Mouse (Mus musculus): Measurements from ENCODE around the gene Pou4f2. TPM values are rescaled to one million over a fixed set of nuclear protein-coding genes. Genes with fewer than 3 reads are reported as not detected.

The Pou4f2 gene
- total RNA-seq (2014; fragmentation: Nextera tagmentation), result not detected in 2 replicates
- total RNA-seq (2017), result 0.06 and 0.16 TPM in 2 replicates
- polyA plus RNA-seq (2012), result not detected in 2 replicates

DNA sequence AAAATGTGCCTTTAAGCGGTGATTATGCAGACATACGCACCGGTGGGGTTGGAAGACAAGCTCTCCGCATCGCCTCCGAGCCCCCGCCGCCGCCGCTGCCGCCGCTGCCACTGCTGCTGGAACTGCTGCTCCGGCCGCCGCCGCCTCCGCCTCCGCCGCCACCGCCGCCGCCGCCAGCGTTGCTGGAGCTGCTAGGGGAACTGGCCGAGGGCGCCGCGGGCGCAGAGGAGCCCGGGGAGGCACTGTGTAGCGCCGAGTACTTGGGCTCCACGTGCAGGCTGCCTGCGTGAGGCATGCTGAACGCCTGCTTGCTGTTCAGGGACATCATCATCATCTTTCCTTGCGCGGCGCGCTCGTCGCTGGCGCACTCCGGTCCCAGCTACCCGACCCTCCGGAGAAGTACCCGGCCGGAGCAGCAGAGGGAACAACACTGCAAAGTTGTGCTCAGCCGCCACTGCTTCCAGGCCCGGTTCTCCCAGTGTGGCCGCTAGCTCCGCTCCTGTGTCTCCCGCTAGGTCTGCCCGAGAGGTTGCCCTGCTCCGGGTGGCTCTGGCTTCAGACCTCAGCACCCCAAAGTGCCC, at the start of gene Pou4f2:
Gene Pou4f2 (minus strand): TSS at position 575 of the 581 bp plus-strand sequence.
- Histone ChIP-seq H3K4me1 (ENCODE audit: insufficient read depth, low read depth, low read length) (no peaks in the 10 kb centered on the region), H3K27me3 (ENCODE audit: insufficient read depth, low read length) (peaks cover 28% of the 10 kb centered on the region), H3K9me3 (replicated peaks) (peaks cover 3% of the 10 kb centered on the region; the same call in 1 of the 2 replicates), H3K36me3 (replicated peaks) (no peaks in the 10 kb centered on the region), H3K4me3 (ENCODE audit: low read depth, low read length) (no peak within 1 kb of the TSS; the same call in 1 of the 2 replicates)
- DNase-seq (ENCODE audit: low spot score) (no peak), ATAC-seq (ENCODE audit: extremely low read depth, insufficient number of reproducible peaks, low FRiP score, poor library complexity, severe bottlenecking) (no peak)
- TF ChIP-seq GATA1 (IDR thresholded peaks at IDR 0.05; ENCODE audit: borderline replicate concordance, low read length) (no peak), POLR2AphosphoS5 (IDR thresholded peaks at IDR 0.05; ENCODE audit: insufficient replicate concordance, low read depth, low read length) (no peak), TAL1 (conservative IDR thresholded peaks at IDR 0.05; ENCODE audit: low read depth, low read length) (no peak), GATA2 (IDR thresholded peaks at IDR 0.05; ENCODE audit: borderline replicate concordance, low read depth, low read length) (no peak), CTCF (IDR thresholded peaks at IDR 0.05; ENCODE audit: low read depth, low read length) (no peak)

DNA sequence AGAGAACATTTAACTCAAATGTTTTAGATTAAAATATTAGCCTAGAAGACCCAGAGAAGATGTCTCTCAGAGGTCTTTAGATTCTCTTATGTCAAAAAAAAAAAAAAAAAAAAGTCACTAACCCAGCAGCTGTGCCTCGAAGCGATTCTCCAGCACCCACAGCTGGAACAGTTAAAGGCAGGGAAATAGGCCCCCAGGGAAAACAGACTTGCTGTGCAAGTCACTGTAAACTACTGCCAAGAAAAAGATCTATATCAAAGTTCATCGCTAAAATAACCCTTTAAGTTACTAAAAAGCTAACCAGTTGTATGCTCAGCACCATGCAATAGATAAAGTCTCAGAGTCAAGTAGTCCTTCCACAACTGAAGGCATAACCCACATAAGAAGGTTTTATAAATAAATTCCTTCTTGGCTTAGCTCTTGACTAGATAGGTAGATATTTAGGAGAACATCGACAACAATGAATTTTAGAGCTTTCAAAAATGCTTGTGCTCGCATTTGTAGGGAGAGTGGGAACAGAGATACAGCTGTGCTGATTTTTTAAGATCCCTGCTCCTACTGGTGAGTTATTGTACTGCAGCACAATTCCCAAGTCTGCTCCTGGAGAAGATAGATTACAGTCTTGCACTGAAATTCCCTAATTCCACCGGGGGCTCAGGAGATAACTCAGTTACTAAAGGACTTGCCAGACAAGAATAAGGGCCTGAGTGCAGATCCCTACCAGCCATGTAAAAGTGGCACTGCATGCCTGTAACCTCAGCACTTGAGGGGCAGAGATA, 40.8 kb upstream of the Pou4f2 start:
- peaks cover 6% of the 10 kb centered on the region for H3K27me3 ChIP-seq (ENCODE audit: insufficient read depth, low read length)
- no peaks in the 10 kb centered on the region for H3K4me1 ChIP-seq (ENCODE audit: insufficient read depth, low read depth, low read length)
- TF ChIP-seq TAL1 (conservative IDR thresholded peaks at IDR 0.05; ENCODE audit: low read depth, low read length) (no peak), POLR2AphosphoS5 (IDR thresholded peaks at IDR 0.05; ENCODE audit: insufficient replicate concordance, low read depth, low read length) (no peak), GATA2 (IDR thresholded peaks at IDR 0.05; ENCODE audit: borderline replicate concordance, low read depth, low read length) (no peak), GATA1 (IDR thresholded peaks at IDR 0.05; ENCODE audit: borderline replicate concordance, low read length) (no peak), CTCF (IDR thresholded peaks at IDR 0.05; ENCODE audit: low read depth, low read length) (no peak)
- ATAC-seq (ENCODE audit: extremely low read depth, insufficient number of reproducible peaks, low FRiP score, poor library complexity, severe bottlenecking), result no peak
- no peaks in the 10 kb centered on the region for H3K36me3 ChIP-seq (replicated peaks)
- H3K9me3 ChIP-seq (replicated peaks), result no peaks in the 10 kb centered on the region
- DNase-seq (ENCODE audit: low spot score), result no peak
- no peak overlapping the region for H3K4me3 ChIP-seq (ENCODE audit: low read depth, low read length)

DNA sequence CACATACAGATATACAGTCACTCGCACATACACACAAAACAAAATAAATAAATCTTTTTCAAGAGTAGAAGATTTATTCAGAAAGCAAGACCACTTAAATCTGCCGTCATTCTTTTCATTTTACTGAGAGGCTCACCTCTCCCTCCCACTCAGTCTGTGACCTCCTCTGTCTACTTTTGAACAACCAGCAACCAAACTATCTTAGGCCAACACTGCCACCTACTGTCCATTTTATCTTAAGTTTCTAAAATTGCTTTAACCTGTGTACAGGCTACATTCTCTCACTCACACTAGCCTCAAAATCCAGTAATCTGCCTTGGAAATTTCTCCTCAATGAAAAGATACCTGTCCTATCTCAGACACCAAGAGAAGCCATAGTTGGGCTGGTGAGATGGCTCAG, 31.4 kb upstream of the Pou4f2 start:
- DNase-seq (ENCODE audit: low spot score) (no peak), ATAC-seq (ENCODE audit: extremely low read depth, insufficient number of reproducible peaks, low FRiP score, poor library complexity, severe bottlenecking) (no peak)
- Histone ChIP-seq H3K27me3 (ENCODE audit: insufficient read depth, low read length) (no peaks in the 10 kb centered on the region; the same call in 1 of the 2 replicates), H3K4me3 (ENCODE audit: low read depth, low read length) (no peak overlapping the region), H3K9me3 (replicated peaks) (no peaks in the 10 kb centered on the region), H3K4me1 (ENCODE audit: insufficient read depth, low read depth, low read length) (no peaks in the 10 kb centered on the region), H3K36me3 (replicated peaks) (no peaks in the 10 kb centered on the region)
- TF ChIP-seq GATA1 (IDR thresholded peaks at IDR 0.05; ENCODE audit: borderline replicate concordance, low read length) (no peak), CTCF (IDR thresholded peaks at IDR 0.05; ENCODE audit: low read depth, low read length) (no peak), POLR2AphosphoS5 (IDR thresholded peaks at IDR 0.05; ENCODE audit: insufficient replicate concordance, low read depth, low read length) (no peak), TAL1 (conservative IDR thresholded peaks at IDR 0.05; ENCODE audit: low read depth, low read length) (no peak)

DNA sequence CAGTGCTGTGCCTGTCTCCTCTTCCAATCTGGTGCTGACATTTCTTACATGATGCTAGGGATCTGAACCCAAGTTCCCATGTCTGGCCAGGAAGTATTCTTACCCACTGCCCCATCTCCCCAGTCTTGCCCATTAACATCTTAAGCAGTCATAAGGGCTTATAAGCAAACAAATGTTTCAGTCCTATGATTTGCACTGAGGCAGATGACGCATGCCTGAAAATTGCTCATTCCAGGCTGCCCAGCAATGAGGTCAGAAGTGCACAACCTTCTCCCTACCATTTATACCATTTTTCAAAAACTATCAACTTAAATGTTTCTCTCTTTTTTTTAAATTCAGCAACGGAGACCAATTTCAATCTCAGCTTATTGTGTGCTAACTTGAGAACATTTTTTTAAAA, 27.5 kb upstream of the Pou4f2 start:
- DNase-seq (ENCODE audit: low spot score) (no peak), ATAC-seq (ENCODE audit: extremely low read depth, insufficient number of reproducible peaks, low FRiP score, poor library complexity, severe bottlenecking) (no peak)
- H3K36me3 ChIP-seq (replicated peaks), result no peaks in the 10 kb centered on the region
- peaks cover 4% of the 10 kb centered on the region for H3K27me3 ChIP-seq (ENCODE audit: insufficient read depth, low read length)
- H3K9me3 ChIP-seq (replicated peaks), result no peaks in the 10 kb centered on the region
- TF ChIP-seq GATA1 (IDR thresholded peaks at IDR 0.05; ENCODE audit: borderline replicate concordance, low read length) (no peak), CTCF (IDR thresholded peaks at IDR 0.05; ENCODE audit: low read depth, low read length) (no peak), POLR2AphosphoS5 (IDR thresholded peaks at IDR 0.05; ENCODE audit: insufficient replicate concordance, low read depth, low read length) (no peak), TAL1 (conservative IDR thresholded peaks at IDR 0.05; ENCODE audit: low read depth, low read length) (no peak), GATA2 (IDR thresholded peaks at IDR 0.05; ENCODE audit: borderline replicate concordance, low read depth, low read length) (no peak)
- H3K4me1 ChIP-seq (ENCODE audit: insufficient read depth, low read depth, low read length), result no peaks in the 10 kb centered on the region
- H3K4me3 ChIP-seq (ENCODE audit: low read depth, low read length), result no peak overlapping the region

DNA sequence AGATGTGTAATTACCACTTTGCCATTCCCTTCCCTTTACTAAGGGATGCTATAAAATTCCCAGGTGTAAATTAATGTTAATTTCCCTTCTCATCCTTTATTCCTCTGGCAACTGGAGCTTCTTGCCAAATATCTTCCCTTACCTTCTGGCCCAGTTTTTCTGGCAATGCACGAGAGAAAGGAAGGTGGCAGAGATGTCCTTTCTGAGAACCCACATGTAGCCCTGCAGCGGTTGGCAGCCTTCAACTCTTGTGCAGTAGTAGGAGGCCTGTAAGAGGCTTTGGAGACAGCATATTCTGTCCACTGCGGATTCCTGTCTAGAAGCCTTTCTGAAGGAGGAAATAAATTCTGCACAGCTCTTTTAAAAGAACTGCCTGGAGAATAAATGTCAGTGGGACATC, 20.0 kb upstream of the Pou4f2 start:
- no peak for ATAC-seq (ENCODE audit: extremely low read depth, insufficient number of reproducible peaks, low FRiP score, poor library complexity, severe bottlenecking)

DNA sequence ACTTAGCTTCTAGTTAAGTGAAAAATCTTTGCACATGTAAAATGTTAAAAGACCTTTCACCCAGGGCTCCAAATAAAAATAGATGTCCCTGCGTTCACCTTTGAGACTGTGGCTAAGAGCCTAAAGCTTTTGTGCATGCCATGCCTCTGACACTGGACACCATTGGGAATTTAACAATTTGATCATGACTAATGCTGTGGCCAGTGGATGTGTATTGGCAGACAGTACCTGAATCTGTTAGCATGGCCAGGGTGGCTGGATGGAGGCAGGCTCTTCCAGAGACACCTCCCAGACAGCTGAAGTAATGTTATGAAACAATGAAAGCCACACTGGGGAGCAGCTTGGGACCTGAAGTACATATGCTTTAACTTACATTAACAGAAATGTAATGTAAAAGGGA, 6.3 kb upstream of the Pou4f2 start:
- DNase-seq (ENCODE audit: low spot score), result no peak
- no peak for TF ChIP-seq CTCF (IDR thresholded peaks at IDR 0.05; ENCODE audit: low read depth, low read length)
- TF ChIP-seq POLR2AphosphoS5 (IDR thresholded peaks at IDR 0.05; ENCODE audit: insufficient replicate concordance, low read depth, low read length), result no peak
- no peak for TF ChIP-seq TAL1 (conservative IDR thresholded peaks at IDR 0.05; ENCODE audit: low read depth, low read length)
- no peak for TF ChIP-seq GATA2 (IDR thresholded peaks at IDR 0.05; ENCODE audit: borderline replicate concordance, low read depth, low read length)
- TF ChIP-seq GATA1 (IDR thresholded peaks at IDR 0.05; ENCODE audit: borderline replicate concordance, low read length), result no peak
- Histone ChIP-seq H3K4me1 (ENCODE audit: insufficient read depth, low read depth, low read length) (no peaks in the 10 kb centered on the region), H3K27me3 (ENCODE audit: insufficient read depth, low read length) (peaks cover 4% of the 10 kb centered on the region), H3K36me3 (replicated peaks) (no peaks in the 10 kb centered on the region), H3K4me3 (ENCODE audit: low read depth, low read length) (no peak overlapping the region), H3K9me3 (replicated peaks) (no peaks in the 10 kb centered on the region)
- no peak for ATAC-seq (ENCODE audit: extremely low read depth, insufficient number of reproducible peaks, low FRiP score, poor library complexity, severe bottlenecking)

More for the DNA sequence above, 20.0 kb upstream of the Pou4f2 start:
- Histone ChIP-seq H3K27me3 (ENCODE audit: insufficient read depth, low read length) (peaks cover 16% of the 10 kb centered on the region), H3K36me3 (replicated peaks) (no peaks in the 10 kb centered on the region), H3K4me3 (ENCODE audit: low read depth, low read length) (no peak overlapping the region), H3K9me3 (replicated peaks) (no peaks in the 10 kb centered on the region), H3K4me1 (ENCODE audit: insufficient read depth, low read depth, low read length) (no peaks in the 10 kb centered on the region)
- no peak for DNase-seq (ENCODE audit: low spot score)
- TF ChIP-seq CTCF (IDR thresholded peaks at IDR 0.05; ENCODE audit: low read depth, low read length), result no peak
- no peak for TF ChIP-seq POLR2AphosphoS5 (IDR thresholded peaks at IDR 0.05; ENCODE audit: insufficient replicate concordance, low read depth, low read length)
- TF ChIP-seq GATA1 (IDR thresholded peaks at IDR 0.05; ENCODE audit: borderline replicate concordance, low read length), result no peak
- no peak for TF ChIP-seq GATA2 (IDR thresholded peaks at IDR 0.05; ENCODE audit: borderline replicate concordance, low read depth, low read length)
- no peak for TF ChIP-seq TAL1 (conservative IDR thresholded peaks at IDR 0.05; ENCODE audit: low read depth, low read length)
